Mouse (Mus musculus) ES-E14 (cell line): Measurements from ENCODE around the gene Nat8f2.
"Not testable (repeated sequence)": the region's sequence is repeated elsewhere in the genome, so short reads cannot be mapped to it uniquely, and the experiment has no call there.

Experiments used
- CHD2 ChIP-seq: IDR thresholded peaks from 2 replicates; pipeline ENCODE4 v1.6.1; 2014; ENCODE audit warnings: mild to moderate bottlenecking, low read depth, low read length, inconsistent platforms
- ZNF384 ChIP-seq: IDR thresholded peaks from 2 replicates; pipeline ENCODE4 v1.6.1; 2012; ENCODE audit warnings: low read depth, low read length, inconsistent platforms

DNA sequence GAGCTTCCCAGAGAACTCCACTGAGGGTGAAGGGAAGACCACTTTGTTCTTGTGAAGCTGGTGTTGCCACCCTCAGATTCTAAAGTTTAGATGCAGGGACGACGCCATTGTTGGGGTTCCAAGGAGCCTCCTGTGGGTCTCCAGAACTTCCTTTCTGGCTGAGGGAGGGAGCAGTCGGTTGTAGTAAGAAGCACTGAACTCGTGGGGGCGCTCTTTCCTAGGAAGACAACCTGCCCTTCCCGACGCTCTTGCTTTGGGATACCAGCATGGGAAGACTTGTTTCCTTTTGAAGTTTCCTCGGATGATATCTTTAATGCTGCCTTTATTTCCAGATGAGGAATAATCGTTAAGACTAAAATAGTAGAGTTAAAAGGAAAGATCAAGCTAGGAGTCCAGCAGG is 32.1 kb downstream of the Nat8f2 start:
- TF ChIP-seq ZNF384, CHD2: not testable (repeated sequence)
